Mouse (Mus musculus): ENCODE data around the gene 2610301B20Rik. TPM values are rescaled to one million over a fixed set of nuclear protein-coding genes. Genes with fewer than 3 reads are reported as not detected.

2610301B20Rik gene
- polyA plus RNA-seq, 1 experiment from 2014 or later: 7.9 TPM

GRCm38 (mm10) chr4:10915271-10915670 lies 41.0 kb downstream of the 2610301B20Rik start:
- WGBS (ENCODE audit: insufficient replicate concordance): 61% methylated on average over 3 of the region's 3 CpGs
- Histone ChIP-seq H3K4me2 (ENCODE audit: low read depth, low read length) (peak overlapping the region; percentile 58), H3K4me1 (ENCODE audit: control insufficient read depth, low read depth, low read length) (peaks cover 52% of the 10 kb centered on the region), H3K36me3 (ENCODE audit: control insufficient read depth, insufficient read depth) (no peaks in the 10 kb centered on the region), H3K27me3 (ENCODE audit: control insufficient read depth, insufficient read depth, low read depth, low read length) (no peaks in the 10 kb centered on the region), H3K4me3 (ENCODE audit: low read depth, low read length) (no peak overlapping the region), H3K9ac (ENCODE audit: low read depth, low read length) (no peak overlapping the region; the same call in 1 of the 2 replicates), H3K27ac (ENCODE audit: low read length) (peak overlapping the region; percentile 94), H3K9me3 (replicated peaks; ENCODE audit: control insufficient read depth, low read length) (no peaks in the 10 kb centered on the region)
- ATAC-seq (ENCODE audit: low read depth): no peak

DNA sequence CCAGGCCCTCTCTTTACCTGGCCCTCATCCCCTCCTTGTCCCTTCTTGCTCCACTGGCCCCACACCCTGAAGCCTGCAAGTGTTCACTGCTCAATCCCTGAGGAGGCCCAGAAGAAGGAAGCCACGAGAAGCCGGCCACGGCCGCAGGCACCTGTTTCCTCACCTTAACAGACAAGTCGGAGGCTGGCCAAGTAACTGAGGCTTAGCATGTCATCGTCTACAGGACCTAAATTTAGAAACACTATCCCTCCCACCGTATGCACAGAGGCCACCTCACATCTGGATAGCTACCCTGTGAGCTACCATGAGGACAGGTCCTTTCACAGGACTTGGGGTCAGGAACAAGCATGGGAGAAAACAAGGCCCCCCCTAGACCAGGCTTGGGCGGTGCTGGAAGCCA lies 44.1 kb downstream of the 2610301B20Rik start:
- peaks cover 40% of the 10 kb centered on the region for H3K4me1 ChIP-seq (ENCODE audit: control insufficient read depth, low read depth, low read length)
- H3K4me3 ChIP-seq (ENCODE audit: low read depth, low read length): no peak overlapping the region
- H3K4me2 ChIP-seq (ENCODE audit: low read depth, low read length): no peak overlapping the region
- H3K27ac ChIP-seq (ENCODE audit: low read length): no peak overlapping the region
- no peak for ATAC-seq (ENCODE audit: low read depth)
- 36% methylated on average over 8 of the region's 8 CpGs for WGBS (ENCODE audit: insufficient replicate concordance)
- no peaks in the 10 kb centered on the region for H3K27me3 ChIP-seq (ENCODE audit: control insufficient read depth, insufficient read depth, low read depth, low read length)
- H3K9ac ChIP-seq (ENCODE audit: low read depth, low read length): no peak overlapping the region
- H3K36me3 ChIP-seq (ENCODE audit: control insufficient read depth, insufficient read depth): no peaks in the 10 kb centered on the region
- H3K9me3 ChIP-seq (replicated peaks; ENCODE audit: control insufficient read depth, low read length): no peaks in the 10 kb centered on the region

DNA sequence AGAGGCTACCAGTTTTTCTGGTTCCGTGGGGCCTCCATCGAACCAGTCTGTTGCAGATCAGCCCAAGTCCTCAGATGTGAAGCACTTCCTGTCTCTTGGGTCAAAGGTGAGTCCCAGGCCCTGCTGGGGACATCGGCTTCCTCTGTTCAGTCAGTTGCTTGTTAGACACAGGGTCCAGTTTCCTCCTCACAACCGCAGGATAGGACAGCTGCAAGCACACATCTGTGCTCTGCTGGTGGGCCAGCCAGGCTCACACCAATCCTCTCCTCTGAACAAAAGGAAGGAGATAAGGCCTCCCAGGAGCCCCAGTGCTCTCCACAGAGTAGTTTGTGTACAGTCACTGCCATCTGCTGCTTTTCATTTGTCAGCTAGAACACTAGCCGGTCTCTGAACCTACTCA lies 44.8 kb downstream of the 2610301B20Rik start:
- Histone ChIP-seq H3K9ac (ENCODE audit: low read depth, low read length) (no peak overlapping the region), H3K4me1 (ENCODE audit: control insufficient read depth, low read depth, low read length) (peaks cover 38% of the 10 kb centered on the region), H3K27me3 (ENCODE audit: control insufficient read depth, insufficient read depth, low read depth, low read length) (no peaks in the 10 kb centered on the region), H3K4me2 (ENCODE audit: low read depth, low read length) (no peak overlapping the region), H3K9me3 (replicated peaks; ENCODE audit: control insufficient read depth, low read length) (no peaks in the 10 kb centered on the region), H3K4me3 (ENCODE audit: low read depth, low read length) (no peak overlapping the region), H3K27ac (ENCODE audit: low read length) (no peak overlapping the region; the same call in 1 of the 2 replicates), H3K36me3 (ENCODE audit: control insufficient read depth, insufficient read depth) (no peaks in the 10 kb centered on the region)
- ATAC-seq (ENCODE audit: low read depth): no peak
- WGBS (ENCODE audit: insufficient replicate concordance): 9% methylated on average over 5 of the region's 5 CpGs

GRCm38 (mm10) chr4:10919530-10919929 lies 45.2 kb downstream of the 2610301B20Rik start:
- H3K9ac ChIP-seq (ENCODE audit: low read depth, low read length): no peak overlapping the region
- H3K4me1 ChIP-seq (ENCODE audit: control insufficient read depth, low read depth, low read length): peaks cover 34% of the 10 kb centered on the region
- ATAC-seq (ENCODE audit: low read depth): no peak
- no peak overlapping the region for H3K4me2 ChIP-seq (ENCODE audit: low read depth, low read length)
- no peaks in the 10 kb centered on the region for H3K9me3 ChIP-seq (replicated peaks; ENCODE audit: control insufficient read depth, low read length)
- no peaks in the 10 kb centered on the region for H3K27me3 ChIP-seq (ENCODE audit: control insufficient read depth, insufficient read depth, low read depth, low read length)
- peak overlapping the region; percentile 35; the same call in 1 of the 2 replicates for H3K27ac ChIP-seq (ENCODE audit: low read length)
- H3K36me3 ChIP-seq (ENCODE audit: control insufficient read depth, insufficient read depth): no peaks in the 10 kb centered on the region
- H3K4me3 ChIP-seq (ENCODE audit: low read depth, low read length): no peak overlapping the region
- 55% methylated on average over 3 of the region's 3 CpGs for WGBS (ENCODE audit: insufficient replicate concordance)

DNA sequence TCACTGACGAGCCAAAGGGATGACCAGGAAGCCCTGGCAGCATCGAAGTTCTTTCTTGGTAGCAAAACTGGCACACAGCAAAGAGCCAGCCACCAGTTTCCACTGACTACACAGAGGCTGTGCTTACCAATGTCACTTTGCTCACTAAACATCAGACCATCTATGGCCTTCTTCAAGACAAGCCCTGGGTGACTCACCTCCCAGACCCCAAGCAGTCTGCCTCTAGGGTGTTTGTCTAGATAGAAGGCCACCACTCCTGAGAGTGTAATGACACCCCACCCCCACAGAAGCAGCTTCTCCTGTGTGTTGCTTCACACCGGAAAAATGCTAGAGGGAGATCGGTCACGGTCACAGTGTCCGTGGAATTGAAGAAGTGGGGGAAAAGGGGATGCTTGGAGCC lies 45.7 kb downstream of the 2610301B20Rik start:
- H3K36me3 ChIP-seq (ENCODE audit: control insufficient read depth, insufficient read depth): no peaks in the 10 kb centered on the region
- peak overlapping the region; percentile 17; the same call in 1 of the 2 replicates for H3K27ac ChIP-seq (ENCODE audit: low read length)
- no peak overlapping the region for H3K4me3 ChIP-seq (ENCODE audit: low read depth, low read length)
- peaks cover 34% of the 10 kb centered on the region for H3K4me1 ChIP-seq (ENCODE audit: control insufficient read depth, low read depth, low read length)
- no peaks in the 10 kb centered on the region for H3K27me3 ChIP-seq (ENCODE audit: control insufficient read depth, insufficient read depth, low read depth, low read length)
- H3K9ac ChIP-seq (ENCODE audit: low read depth, low read length): no peak overlapping the region
- WGBS (ENCODE audit: insufficient replicate concordance): 62% methylated on average over 6 of the region's 6 CpGs
- no peaks in the 10 kb centered on the region for H3K9me3 ChIP-seq (replicated peaks; ENCODE audit: control insufficient read depth, low read length)
- no peak for ATAC-seq (ENCODE audit: low read depth)
- no peak overlapping the region for H3K4me2 ChIP-seq (ENCODE audit: low read depth, low read length)

DNA sequence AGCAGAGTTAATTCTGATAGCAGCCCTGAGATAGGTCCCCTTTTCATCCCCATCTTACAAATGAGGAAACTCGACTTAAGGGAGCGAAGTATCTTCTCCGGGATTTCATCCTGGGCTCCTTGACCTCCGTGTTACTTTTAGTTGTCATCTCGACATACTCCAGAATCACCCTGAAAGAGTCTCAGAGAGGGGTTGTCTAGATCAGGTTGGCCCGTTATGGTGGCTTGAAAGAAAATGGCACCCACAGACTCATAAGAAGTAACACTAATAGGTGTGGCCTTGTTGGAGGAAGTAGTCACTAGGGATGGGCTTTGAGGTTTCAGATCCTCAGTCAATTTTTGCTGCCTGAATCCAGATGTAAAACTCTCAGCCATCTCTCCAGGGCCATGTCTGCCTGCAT lies 46.3 kb downstream of the 2610301B20Rik start:
- Histone ChIP-seq H3K4me2 (ENCODE audit: low read depth, low read length) (no peak overlapping the region), H3K4me3 (ENCODE audit: low read depth, low read length) (no peak overlapping the region), H3K4me1 (ENCODE audit: control insufficient read depth, low read depth, low read length) (peaks cover 29% of the 10 kb centered on the region), H3K36me3 (ENCODE audit: control insufficient read depth, insufficient read depth) (no peaks in the 10 kb centered on the region), H3K27me3 (ENCODE audit: control insufficient read depth, insufficient read depth, low read depth, low read length) (no peaks in the 10 kb centered on the region), H3K9me3 (replicated peaks; ENCODE audit: control insufficient read depth, low read length) (no peaks in the 10 kb centered on the region), H3K9ac (ENCODE audit: low read depth, low read length) (no peak overlapping the region), H3K27ac (ENCODE audit: low read length) (no peak overlapping the region)
- ATAC-seq (ENCODE audit: low read depth): no peak
- 70% methylated on average over 6 of the region's 6 CpGs for WGBS (ENCODE audit: insufficient replicate concordance)

GRCm38 (mm10) chr4:10923180-10923579 lies 48.9 kb downstream of the 2610301B20Rik start:
- Histone ChIP-seq H3K4me2 (ENCODE audit: low read depth, low read length) (no peak overlapping the region), H3K4me3 (ENCODE audit: low read depth, low read length) (no peak overlapping the region), H3K36me3 (ENCODE audit: control insufficient read depth, insufficient read depth) (no peaks in the 10 kb centered on the region), H3K27me3 (ENCODE audit: control insufficient read depth, insufficient read depth, low read depth, low read length) (no peaks in the 10 kb centered on the region), H3K9ac (ENCODE audit: low read depth, low read length) (no peak overlapping the region), H3K9me3 (replicated peaks; ENCODE audit: control insufficient read depth, low read length) (no peaks in the 10 kb centered on the region), H3K27ac (ENCODE audit: low read length) (peak overlapping the region; percentile 60), H3K4me1 (ENCODE audit: control insufficient read depth, low read depth, low read length) (peaks cover 22% of the 10 kb centered on the region)
- ATAC-seq (ENCODE audit: low read depth): peak; percentile 30
- 43% methylated on average over 6 of the region's 6 CpGs for WGBS (ENCODE audit: insufficient replicate concordance)

DNA sequence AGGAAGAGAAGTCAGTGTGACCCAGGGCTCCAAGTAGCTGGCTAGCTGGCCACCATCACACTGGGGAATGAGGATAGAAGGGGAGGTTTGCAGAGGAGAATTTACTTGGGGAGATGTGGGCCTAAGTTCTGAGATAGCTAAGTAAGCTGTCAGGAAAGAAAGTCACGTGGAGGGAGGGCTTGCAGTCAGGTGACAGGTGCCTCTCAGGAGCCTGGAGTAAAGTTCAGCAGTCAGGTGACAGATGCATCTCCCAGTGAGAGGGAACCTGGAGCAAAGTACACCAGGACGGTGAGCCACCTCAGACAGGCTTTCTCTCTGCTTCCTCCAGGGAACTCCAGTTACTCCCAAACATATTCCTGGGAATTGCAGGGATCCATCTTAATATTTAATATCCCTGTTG lies 49.8 kb downstream of the 2610301B20Rik start:
- no peaks in the 10 kb centered on the region; the same call in 1 of the 2 replicates for H3K27me3 ChIP-seq (ENCODE audit: control insufficient read depth, insufficient read depth, low read depth, low read length)
- H3K9me3 ChIP-seq (replicated peaks; ENCODE audit: control insufficient read depth, low read length): no peaks in the 10 kb centered on the region
- no peak overlapping the region for H3K4me3 ChIP-seq (ENCODE audit: low read depth, low read length)
- peaks cover 14% of the 10 kb centered on the region for H3K4me1 ChIP-seq (ENCODE audit: control insufficient read depth, low read depth, low read length)
- peak; percentile 64 for ATAC-seq (ENCODE audit: low read depth)
- WGBS (ENCODE audit: insufficient replicate concordance): 47% methylated on average over 2 of the region's 2 CpGs
- no peak overlapping the region for H3K4me2 ChIP-seq (ENCODE audit: low read depth, low read length)
- no peaks in the 10 kb centered on the region for H3K36me3 ChIP-seq (ENCODE audit: control insufficient read depth, insufficient read depth)
- no peak overlapping the region for H3K9ac ChIP-seq (ENCODE audit: low read depth, low read length)
- H3K27ac ChIP-seq (ENCODE audit: low read length): peak overlapping the region; percentile 60

- Histone ChIP-seq H3K4me1 (ENCODE audit: control insufficient read depth, low read depth, low read length) (peaks cover 13% of the 10 kb centered on the region), H3K9me3 (replicated peaks; ENCODE audit: control insufficient read depth, low read length) (no peaks in the 10 kb centered on the region), H3K4me3 (ENCODE audit: low read depth, low read length) (no peak overlapping the region), H3K4me2 (ENCODE audit: low read depth, low read length) (no peak overlapping the region), H3K27me3 (ENCODE audit: control insufficient read depth, insufficient read depth, low read depth, low read length) (no peaks in the 10 kb centered on the region; the same call in 1 of the 2 replicates), H3K36me3 (ENCODE audit: control insufficient read depth, insufficient read depth) (no peaks in the 10 kb centered on the region), H3K9ac (ENCODE audit: low read depth, low read length) (no peak overlapping the region), H3K27ac (ENCODE audit: low read length) (no peak overlapping the region)
- 66% methylated on average over 5 of the region's 5 CpGs for WGBS (ENCODE audit: insufficient replicate concordance)
- no peak for ATAC-seq (ENCODE audit: low read depth)
These were observed 50.2 kb downstream of the 2610301B20Rik start for GRCm38 (mm10) chr4:10924541-10924940.
